Mouse (Mus musculus) ES-E14 (cell line): ENCODE measurements at regions not wholly inside any gene's neighbourhood (a gene's known extent, or its start where the extent isn't known, plus 50 kb on each side); places are given as distances from the start of the nearest gene placed in this dataset.

Source experiments
- DNase-seq: peaks from one replicate; pipeline ENCODE4 v3.0.0-alpha.2; 2013; ENCODE audit warnings: low read depth, low spot score
- H3K27ac ChIP-seq: 2 replicates; pipeline ENCODE4 v1.5.1; 2012; ENCODE audit warnings: low read depth, mild to moderate bottlenecking, low read length, moderate library complexity, mixed read lengths; ENCODE audit not compliant: poor library complexity, insufficient read depth, severe bottlenecking
- H3K36me3 ChIP-seq: 2 replicates; pipeline ENCODE4 v1.6.1; 2012; ENCODE audit warnings: mild to moderate bottlenecking, low read length, moderate library complexity, mixed read lengths; ENCODE audit not compliant: control insufficient read depth, poor library complexity, insufficient read depth, severe bottlenecking
- H3K4me1 ChIP-seq, 2 experiments: fragments of 150-350 bp in 1 of 2; sonication (generic) in 1 of 2; 2 replicates each; pipeline ENCODE4 v1.6.1; 2012; ENCODE audit warnings: low read length in 2 of 2, mild to moderate bottlenecking in 1 of 2, mixed read lengths in 1 of 2; ENCODE audit not compliant: control insufficient read depth in 2 of 2, insufficient read depth in 2 of 2, poor library complexity in 1 of 2
- H3K4me3 ChIP-seq, 2 experiments: fragments of 150-350 bp in 1 of 2; sonication (generic) in 1 of 2; 2 replicates each; pipeline ENCODE4 v1.5.1; 2012; ENCODE audit warnings: low read length in 2 of 2, low read depth in 1 of 2, mild to moderate bottlenecking in 1 of 2, mixed read lengths in 1 of 2; ENCODE audit not compliant: insufficient read depth in 1 of 2, poor library complexity in 1 of 2, severe bottlenecking in 1 of 2
- H3K9ac ChIP-seq: 2 replicates; pipeline ENCODE4 v1.6.1; 2012; ENCODE audit warnings: low read depth, mild to moderate bottlenecking, low read length, mixed read lengths; ENCODE audit not compliant: poor library complexity, insufficient read depth, severe bottlenecking
- H3K9me3 ChIP-seq: fragments of 150-350 bp; sonication (generic); 2 replicates; pipeline ENCODE4 v1.6.1; 2012; ENCODE audit warnings: low read depth, mild to moderate bottlenecking, low read length; ENCODE audit not compliant: control insufficient read depth, insufficient read depth
- CHD2 ChIP-seq: IDR thresholded peaks from 2 replicates; pipeline ENCODE4 v1.6.1; 2014; ENCODE audit warnings: mild to moderate bottlenecking, low read depth, low read length, inconsistent platforms
- HCFC1 ChIP-seq: IDR thresholded peaks from 2 replicates; pipeline ENCODE4 v1.6.1; 2012; ENCODE audit warnings: low read length, inconsistent platforms, borderline replicate concordance; ENCODE audit not compliant: insufficient read depth
- MAFK ChIP-seq: IDR thresholded peaks from 2 replicates; pipeline ENCODE4 v1.6.1; 2014; ENCODE audit warnings: mild to moderate bottlenecking, low read depth, low read length, inconsistent platforms; ENCODE audit not compliant: insufficient read depth
- ZC3H11A ChIP-seq: IDR thresholded peaks from 2 replicates; pipeline ENCODE4 v1.6.1; 2012; ENCODE audit warnings: low read depth, mild to moderate bottlenecking, inconsistent platforms, low read length, borderline replicate concordance
- ZNF384 ChIP-seq: IDR thresholded peaks from 2 replicates; pipeline ENCODE4 v1.6.1; 2012; ENCODE audit warnings: low read depth, low read length, inconsistent platforms
- in situ Hi-C, 2 experiments: fragments of 600-800 bp; cut with MboI; formaldehyde crosslinking; loops; one replicate each; pipeline ENCODE4 v1.15.1; 2025; ENCODE audit warnings: low sequenced_read_pairs in 2 of 2, inconsistent platforms in 1 of 2; ENCODE audit not compliant: unreplicated experiment in 2 of 2

GRCm38 (mm10) chr15:25510060-25510492 lies 96.5 kb upstream of the Basp1 start:
- H3K36me3 ChIP-seq: no peaks in the 10 kb centered on the region
- H3K4me1 ChIP-seq: peaks cover 0 to under 1% of the 10 kb centered on the region in 2 experiments; a peak in 1 of 4 replicates
- H3K27ac ChIP-seq: no peak overlapping the region
- H3K9ac ChIP-seq: no peak overlapping the region
- H3K4me3 ChIP-seq: no peak overlapping the region
- in situ Hi-C loops: no loop called here
- no peak for DNase-seq
- H3K9me3 ChIP-seq: no peaks in the 10 kb centered on the region
- TF ChIP-seq HCFC1: no peak
- no peak for TF ChIP-seq ZNF384
- no peak for TF ChIP-seq ZC3H11A
- no peak for TF ChIP-seq CHD2
- TF ChIP-seq MAFK: no peak

DNA sequence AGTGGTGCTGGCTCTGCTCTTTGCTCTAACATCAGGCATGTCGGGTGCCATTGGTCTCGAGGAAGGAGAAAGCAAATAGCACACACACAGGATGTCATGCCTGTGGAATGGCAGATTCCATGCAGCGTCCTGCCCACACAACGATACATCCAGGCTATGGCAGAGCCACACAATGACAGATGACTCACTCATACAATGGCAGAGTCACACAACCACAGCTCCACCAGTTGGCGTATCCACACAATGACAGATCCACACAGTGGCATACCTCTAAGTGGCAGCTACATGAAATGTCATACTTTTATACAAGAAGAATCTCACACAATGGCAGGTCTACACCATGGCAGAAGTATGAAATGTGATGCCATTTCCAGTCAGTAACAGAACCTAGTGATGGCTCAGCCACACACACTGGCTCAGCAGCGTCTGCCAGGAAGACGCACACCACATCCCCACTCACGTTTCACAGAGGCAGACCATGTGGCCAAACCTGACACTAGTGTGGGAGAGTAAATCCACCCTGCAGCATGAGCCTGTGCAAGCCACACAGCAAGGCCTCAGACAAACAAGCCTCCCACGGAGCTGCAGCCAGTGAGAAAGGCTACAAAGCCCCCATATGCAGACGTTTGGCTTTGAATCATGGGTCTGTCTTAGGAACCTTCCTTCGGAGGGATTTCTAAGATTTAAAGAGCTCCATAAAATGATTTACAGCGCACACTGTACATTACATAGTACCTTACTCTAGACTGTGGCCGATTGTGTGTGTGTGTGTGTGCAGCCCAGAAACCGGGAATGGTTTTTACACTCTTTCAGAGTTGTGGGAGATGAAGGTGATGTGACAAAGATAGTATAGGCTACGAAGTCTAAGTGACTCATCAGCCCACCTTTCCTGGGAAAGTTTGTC lies 104.0 kb upstream of the Myo10 start:
- no peaks in the 10 kb centered on the region for H3K36me3 ChIP-seq
- no peak for DNase-seq
- H3K9me3 ChIP-seq: no peaks in the 10 kb centered on the region
- H3K4me1 ChIP-seq: no peaks in the 10 kb centered on the region
- H3K9ac ChIP-seq: no peak overlapping the region
- in situ Hi-C loops: no loop called here
- no peak overlapping the region for H3K4me3 ChIP-seq
- H3K27ac ChIP-seq: no peak overlapping the region
- no peak for TF ChIP-seq ZNF384
- no peak for TF ChIP-seq MAFK
- TF ChIP-seq HCFC1: no peak
- TF ChIP-seq ZC3H11A: no peak
- no peak for TF ChIP-seq CHD2

- no peak for DNase-seq
- no peaks in the 10 kb centered on the region for H3K36me3 ChIP-seq
- TF ChIP-seq CHD2: no peak
- no peak for TF ChIP-seq ZC3H11A
- no peak for TF ChIP-seq MAFK
- TF ChIP-seq ZNF384: no peak
- TF ChIP-seq HCFC1: no peak
- no peak overlapping the region for H3K27ac ChIP-seq
- in situ Hi-C loops: no loop called here
- peaks cover 4 to 5% of the 10 kb centered on the region in 2 experiments; a peak in 2 of 4 replicates for H3K4me1 ChIP-seq
- H3K4me3 ChIP-seq: no peak overlapping the region
- no peaks in the 10 kb centered on the region for H3K9me3 ChIP-seq
- no peak overlapping the region for H3K9ac ChIP-seq
Measured at GRCm38 (mm10) chr15:25524189-25524588, 98.1 kb upstream of the Myo10 start.

GRCm38 (mm10) chr15:25525337-25525736 lies 97.0 kb upstream of the Myo10 start:
- in situ Hi-C loops: no loop called here
- TF ChIP-seq ZNF384 (no peak), HCFC1 (no peak), ZC3H11A (no peak), CHD2 (no peak), MAFK (no peak)

More at GRCm38 (mm10) chr15:25525337-25525736, 97.0 kb upstream of the Myo10 start:
- Histone ChIP-seq H3K4me3 (no peak overlapping the region), H3K36me3 (no peaks in the 10 kb centered on the region), H3K9me3 (no peaks in the 10 kb centered on the region), H3K9ac (no peak overlapping the region), H3K27ac (no peak overlapping the region), H3K4me1 (peaks cover 4 to 5% of the 10 kb centered on the region in 2 experiments; a peak in 2 of 4 replicates)
- no peak for DNase-seq
